Mouse (Mus musculus): ENCODE results near the gene Gss.
"Not testable (repeated sequence)": the region's sequence is repeated elsewhere in the genome, so short reads cannot be mapped to it uniquely, and the experiment has no call there.

Gene Gss

DNA sequence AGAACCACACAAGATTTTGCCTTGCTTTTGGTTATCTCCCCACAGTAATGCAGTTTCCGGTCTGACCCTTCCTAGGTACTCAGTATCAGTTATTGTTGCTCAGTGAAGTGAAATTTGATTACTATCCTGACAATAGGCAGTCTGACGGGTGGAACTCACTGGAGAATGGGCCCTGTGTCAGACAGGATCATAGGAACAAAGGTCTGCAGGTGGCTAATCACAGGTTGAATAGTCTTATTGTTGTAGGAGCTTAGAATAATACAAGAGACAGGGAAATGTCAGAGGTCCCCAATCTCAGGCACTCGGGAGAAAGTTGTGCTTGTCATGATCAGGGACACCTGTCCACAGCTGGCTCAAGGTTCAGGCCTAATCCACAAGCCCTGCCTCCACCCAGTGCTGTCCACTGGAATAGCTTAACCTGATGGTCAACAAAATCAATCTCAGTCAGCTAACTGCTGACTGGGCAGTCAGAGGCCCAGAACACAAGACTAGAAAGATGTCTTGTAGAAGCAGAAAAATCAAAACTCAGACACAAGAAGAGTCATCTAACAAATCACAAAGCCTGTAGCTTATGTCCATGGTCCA lies 23.3 kb downstream of the Gss start:
- DNase-seq = no peak

DNA sequence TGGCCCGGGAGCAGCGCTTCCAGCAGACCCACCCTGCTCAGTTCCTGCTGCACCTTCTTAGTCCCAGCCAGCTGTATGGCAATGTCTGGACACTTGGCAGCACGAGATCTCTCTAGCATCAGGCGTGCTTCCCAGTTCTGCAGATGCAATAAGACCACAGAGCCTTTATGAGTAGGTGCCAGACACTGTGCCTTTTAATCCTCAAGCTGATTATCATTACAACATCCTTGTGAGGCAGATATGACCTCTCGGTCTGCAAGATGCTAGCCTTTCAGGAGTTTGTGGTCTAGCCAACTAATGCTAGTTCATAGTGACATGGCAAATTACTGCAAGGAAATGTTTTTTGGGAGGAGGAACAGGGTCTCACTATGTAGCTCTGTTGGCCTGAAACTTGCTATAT lies 24.9 kb downstream of the Gss start:
- DNase-seq = no peak

DNA sequence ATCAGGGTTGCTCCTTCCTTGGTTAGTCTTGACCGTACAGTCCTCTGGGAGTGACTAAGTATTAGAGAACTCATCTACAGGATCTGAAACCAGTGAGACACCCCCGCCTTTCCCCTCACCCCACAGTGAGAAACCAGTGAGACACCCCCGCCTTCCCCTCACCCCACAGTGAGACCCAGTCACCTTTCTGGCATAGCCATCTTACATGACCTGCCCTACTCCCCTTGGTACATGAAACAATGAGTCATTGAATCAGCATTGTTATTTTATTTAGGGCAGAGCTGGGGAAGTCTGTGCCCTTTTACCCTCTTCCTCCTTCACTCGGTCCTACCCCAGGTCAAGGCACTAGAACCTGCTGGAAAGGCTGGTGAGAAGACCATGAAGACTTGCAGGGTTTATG lies 29.7 kb downstream of the Gss start:
- no peak for DNase-seq

DNA sequence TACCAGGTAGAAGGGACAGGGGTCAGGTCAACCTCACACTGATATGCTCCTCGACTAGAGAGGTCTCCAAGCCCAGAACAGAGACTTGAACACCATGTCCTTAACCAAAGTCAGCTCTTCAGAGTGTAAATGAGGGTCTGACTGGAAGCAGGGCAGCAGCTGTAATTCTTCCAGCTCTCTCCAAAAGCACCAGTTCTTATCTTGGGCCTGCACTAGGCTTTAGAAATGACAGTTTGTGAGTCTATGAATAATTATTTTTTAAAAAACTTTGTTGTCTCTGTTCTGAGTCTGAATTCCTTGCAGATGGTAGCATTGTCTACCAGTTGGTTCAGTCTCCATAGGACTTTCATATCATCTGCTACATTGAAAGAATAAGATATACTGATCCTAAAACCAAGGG lies 30.4 kb downstream of the Gss start:
- DNase-seq = no peak

DNA sequence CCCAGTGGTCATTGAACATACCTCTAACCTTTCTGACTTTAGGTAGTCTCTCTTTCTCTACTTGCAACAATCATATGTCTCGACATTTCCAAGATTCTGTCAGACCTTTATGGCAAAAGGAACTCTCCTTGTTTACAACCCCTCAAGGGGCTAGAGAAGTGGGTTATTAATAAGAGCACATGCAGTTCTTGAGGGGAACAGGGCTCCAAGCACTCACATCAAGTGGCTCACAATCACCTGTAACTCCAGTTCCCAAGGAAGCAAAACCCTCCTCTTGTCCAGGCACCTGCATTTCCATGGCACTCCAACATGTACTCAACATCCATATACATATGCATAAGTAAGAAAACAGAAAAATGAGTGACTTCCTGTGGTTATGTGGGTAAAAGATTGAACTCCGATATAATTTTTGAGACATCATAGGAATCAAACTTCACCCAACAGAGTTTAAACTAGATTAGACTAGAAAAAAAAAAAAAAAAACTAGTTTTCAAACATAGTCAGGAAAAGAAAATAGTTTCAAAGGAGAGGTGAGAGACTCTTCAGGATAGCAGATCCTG lies 38.1 kb downstream of the Gss start:
- no peak for DNase-seq

- no peak for DNase-seq
Observed at GRCm38 (mm10) chr2:155552949-155553354, 39.7 kb downstream of the Gss start.

DNA sequence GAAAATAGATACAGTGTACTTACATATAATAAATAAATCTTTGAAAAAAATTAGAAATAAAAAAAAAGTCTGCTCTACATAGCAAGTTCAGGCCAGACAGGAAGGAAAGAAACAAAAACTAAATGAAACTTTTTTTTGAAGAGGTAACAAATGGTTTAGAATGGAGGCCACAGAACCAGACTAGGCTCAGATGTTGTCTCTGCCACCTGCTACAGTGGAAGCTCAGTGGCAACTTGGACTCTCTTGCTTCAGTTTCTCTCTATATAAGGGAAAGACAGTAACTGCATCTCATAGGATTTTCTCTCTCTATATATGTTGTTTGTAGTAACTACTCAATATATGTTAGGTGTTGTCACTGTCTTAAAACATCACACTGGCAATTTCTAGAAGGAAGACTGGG lies 40.3 kb downstream of the Gss start:
- DNase-seq = no peak

- DNase-seq = no peak
Observed at GRCm38 (mm10) chr2:155546955-155547354, 45.7 kb downstream of the Gss start.

DNA sequence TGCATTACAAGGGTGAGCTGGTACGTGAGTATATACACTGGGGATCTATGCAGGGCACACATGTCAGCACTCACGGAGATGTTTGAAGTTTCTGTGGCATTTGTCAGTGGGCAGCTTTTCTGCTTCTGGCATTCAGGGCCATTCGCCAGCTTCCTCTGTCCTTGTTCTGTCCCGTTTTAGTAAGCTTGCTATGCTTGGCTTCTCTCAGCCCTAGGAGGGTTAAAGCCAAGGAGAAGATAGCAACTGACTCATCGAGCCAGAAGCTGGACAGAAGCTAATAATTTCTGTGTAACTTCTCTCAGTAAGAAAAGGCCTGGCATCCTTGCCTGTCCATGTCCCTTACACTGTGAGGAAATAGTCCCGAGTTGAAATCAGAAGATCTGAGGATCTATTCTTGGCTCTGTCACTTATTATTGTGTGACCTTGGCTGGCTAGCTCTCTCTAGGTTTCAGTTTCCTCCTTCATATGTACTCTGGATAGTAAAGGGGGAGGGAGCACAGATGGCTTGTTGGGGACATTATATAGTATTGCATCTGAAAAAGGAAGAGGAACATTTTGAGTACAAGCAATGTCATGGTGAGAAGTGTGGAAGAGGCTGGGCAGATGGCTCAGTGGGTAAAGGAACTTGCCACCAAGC lies 51.7 kb downstream of the Gss start:
- no peak for DNase-seq

- no peak for DNase-seq
Observed at GRCm38 (mm10) chr2:155539696-155540095, 52.9 kb downstream of the Gss start.

- DNase-seq = not testable (repeated sequence)
Observed at GRCm38 (mm10) chr2:155538463-155539057, 54.0 kb downstream of the Gss start.

DNA sequence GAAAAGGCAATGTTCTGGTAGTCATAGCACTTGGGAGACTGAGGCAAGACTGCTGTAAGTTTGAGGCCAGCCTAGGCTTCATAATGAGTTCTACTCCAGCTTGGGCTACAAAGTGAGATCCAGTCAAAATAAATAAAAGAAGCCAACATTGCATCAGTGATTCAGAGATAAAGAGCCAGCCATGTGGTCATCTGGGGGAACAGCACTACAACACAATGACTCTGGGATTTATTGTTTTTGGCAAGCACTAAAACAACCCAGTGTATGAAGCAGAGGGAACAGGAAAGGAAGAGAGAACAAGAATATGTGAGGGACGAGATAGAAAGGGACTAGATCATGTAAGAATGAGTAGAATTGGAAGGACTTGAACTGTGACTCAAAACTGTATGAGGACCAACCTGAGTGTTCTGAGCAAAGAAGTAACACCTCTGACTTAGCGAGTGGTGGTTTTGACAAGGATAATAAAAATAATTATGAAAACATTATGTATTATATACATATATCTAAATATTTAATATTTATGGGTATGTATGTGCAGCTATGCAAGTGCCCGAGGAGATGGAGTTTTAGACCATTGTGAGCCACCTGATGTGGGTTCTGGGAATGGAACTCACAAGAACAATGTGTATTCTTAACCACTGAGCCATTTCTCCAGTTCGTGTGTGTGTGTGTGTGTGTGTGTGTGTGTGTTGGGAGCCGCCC lies 54.7 kb downstream of the Gss start:
- no peak for DNase-seq

DNA sequence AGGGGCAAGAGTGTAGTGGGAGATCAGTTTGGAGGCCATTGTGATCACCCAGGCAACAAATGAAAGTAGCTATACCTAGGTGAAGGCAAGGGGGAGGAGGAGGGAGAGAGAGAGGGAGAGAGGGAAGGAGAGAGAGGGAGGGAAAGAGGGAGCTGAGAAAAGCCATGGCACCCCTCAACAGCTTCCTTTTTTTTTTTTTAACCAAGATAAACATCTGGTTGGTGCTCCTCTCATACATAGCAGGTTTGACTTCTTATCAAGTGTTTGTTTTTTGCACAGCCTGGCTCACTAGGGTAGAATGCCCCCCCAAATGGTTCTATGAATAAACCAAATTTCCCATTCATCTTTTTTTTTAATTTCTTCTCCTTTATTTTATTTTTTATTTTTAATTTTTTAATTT lies 56.3 kb downstream of the Gss start:
- no peak for DNase-seq

GRCm38 (mm10) chr2:155527367-155527766 lies 65.2 kb downstream of the Gss start:
- no peak for DNase-seq

DNA sequence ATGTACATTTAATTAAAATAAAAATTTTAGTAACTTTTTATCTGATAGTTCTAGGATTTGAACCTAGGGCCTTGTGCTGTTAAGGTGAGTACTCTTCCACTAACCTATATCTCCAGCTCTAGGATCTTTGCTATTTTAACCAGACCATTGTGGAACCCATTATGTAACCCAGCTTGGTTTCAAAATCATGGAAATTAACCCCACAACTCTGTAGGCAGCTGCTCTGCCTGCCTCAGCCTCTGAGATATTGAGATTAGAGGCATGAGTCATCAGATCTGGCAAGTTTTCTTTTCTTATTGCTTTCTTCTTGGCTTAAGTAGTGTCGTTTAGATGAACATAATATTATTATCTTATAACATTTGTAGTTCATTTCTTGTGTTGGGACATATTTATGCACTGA lies 68.2 kb downstream of the Gss start:
- DNase-seq = no peak

DNA sequence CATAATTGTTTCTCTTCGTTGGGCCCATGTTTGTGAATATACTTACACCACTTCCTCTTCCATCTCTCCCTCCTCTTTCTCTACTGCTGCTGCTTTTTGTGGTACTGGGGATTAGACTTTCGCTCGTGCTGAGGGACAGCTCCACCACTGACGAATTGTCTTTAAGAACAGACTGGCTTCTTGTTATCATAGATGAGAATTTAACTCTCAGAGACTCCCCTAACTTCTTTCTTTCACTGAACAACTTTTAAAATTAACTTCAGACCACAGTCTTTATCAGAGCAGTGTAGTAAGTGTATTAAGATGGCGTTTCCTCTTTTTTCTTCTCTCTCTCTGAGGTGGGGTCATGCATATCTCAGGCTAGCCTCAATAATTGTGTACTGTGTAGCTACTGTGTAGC lies 68.9 kb downstream of the Gss start:
- no peak for DNase-seq

GRCm38 (mm10) chr2:155518531-155519270 lies 73.9 kb downstream of the Gss start:
- DNase-seq = no peak

- DNase-seq = peak; percentile 99
Observed at GRCm38 (mm10) chr2:155517455-155518423, 74.9 kb downstream of the Gss start, which contains the start of the genes Acss2 and Ggt7. Gene Acss2 (plus strand): TSS chr2:155517948. Gene Ggt7 (minus strand): TSS chr2:155518237.

- peak; percentile 66 to 74 for DNase-seq
Observed at GRCm38 (mm10) chr2:155515941-155516340, 76.7 kb downstream of the Gss start.

DNA sequence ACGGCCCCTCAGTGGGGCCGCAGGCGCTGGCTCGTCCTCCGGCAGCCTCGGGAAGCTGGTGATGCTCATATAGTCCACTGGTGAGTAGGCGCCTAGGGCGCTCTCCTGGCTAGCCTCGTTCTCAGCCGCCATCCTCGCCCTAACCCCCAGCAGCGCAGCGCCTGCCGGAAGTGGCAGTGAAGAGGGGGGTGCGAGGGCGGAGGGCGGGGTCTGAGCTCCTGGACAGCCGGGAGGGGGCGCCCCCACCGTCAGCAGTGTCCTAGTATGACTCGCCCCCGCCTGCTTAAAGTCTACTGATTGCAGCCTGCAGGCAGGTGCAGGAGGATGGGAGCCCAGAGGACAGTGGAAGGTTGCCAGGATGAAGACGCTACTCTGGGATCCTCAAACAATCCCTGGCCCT lies 77.9 kb downstream of the Gss start:
- peak; percentile 84 for DNase-seq

DNA sequence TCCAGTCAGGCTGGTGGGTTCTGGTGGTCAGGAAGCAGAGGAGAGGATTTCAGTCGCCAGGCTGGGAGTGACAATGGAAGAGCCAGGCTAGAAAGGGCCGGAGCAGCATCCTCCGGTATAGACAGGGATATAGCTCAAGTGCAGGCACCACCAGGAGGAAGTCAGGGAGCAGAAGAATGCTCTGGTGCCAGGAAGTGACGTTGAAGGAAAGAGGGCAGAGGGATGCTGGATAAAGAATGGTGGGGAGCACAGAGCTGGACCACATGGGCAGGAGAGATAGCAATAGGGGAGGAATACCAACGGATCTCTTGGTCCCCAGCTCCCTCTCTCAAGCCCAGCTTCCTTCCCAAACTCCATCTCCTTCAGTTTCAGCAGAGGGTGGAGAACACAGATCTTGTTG lies 79.1 kb downstream of the Gss start:
- no peak for DNase-seq

All from B cell, adult 2 months (primary cell).